Mouse (Mus musculus) liver, embryonic 16.5 days (tissue): ENCODE data around the gene Crk. TPM values are rescaled to one million over a fixed set of nuclear protein-coding genes. Genes with fewer than 3 reads are reported as not detected.
"Not testable (repeated sequence)": the region's sequence is repeated elsewhere in the genome, so short reads cannot be mapped to it uniquely, and the experiment has no call there.

Experiments
- ATAC-seq: fragments of 200-750 bp; cut with Nextera tagmentation; 2 replicates; pipeline ENCODE4 v1.8.0; 2017; ENCODE audit warnings: low read depth, mild to moderate bottlenecking, moderate number of reproducible peaks, moderate library complexity
- H3K27ac ChIP-seq: fragments of 300-500 bp; sonication (generic); 2 replicates; pipeline ENCODE4 v1.5.1; 2014; ENCODE audit warnings: mild to moderate bottlenecking, low read length
- H3K27me3 ChIP-seq: fragments of 300-500 bp; sonication (generic); 2 replicates; pipeline ENCODE4 v1.6.1; 2014; ENCODE audit warnings: low read depth, low read length, mixed read lengths; ENCODE audit not compliant: control insufficient read depth, insufficient read depth
- H3K36me3 ChIP-seq: fragments of 300-500 bp; sonication (generic); 2 replicates; pipeline ENCODE4 v1.6.1; 2014; ENCODE audit warnings: mild to moderate bottlenecking; ENCODE audit not compliant: control insufficient read depth, insufficient read depth
- H3K4me1 ChIP-seq: fragments of 300-500 bp; sonication (generic); 2 replicates; pipeline ENCODE4 v1.6.1; 2014; ENCODE audit warnings: low read depth, low read length, mixed read lengths; ENCODE audit not compliant: control insufficient read depth
- H3K4me2 ChIP-seq: fragments of 300-500 bp; sonication (generic); 2 replicates; pipeline ENCODE4 v1.6.1; 2014; ENCODE audit warnings: low read depth, low read length, mixed read lengths
- H3K4me3 ChIP-seq: fragments of 300-500 bp; sonication (generic); 2 replicates; pipeline ENCODE4 v1.5.1; 2014; ENCODE audit warnings: low read depth, mild to moderate bottlenecking, low read length
- H3K9ac ChIP-seq: fragments of 300-500 bp; sonication (generic); 2 replicates; pipeline ENCODE4 v1.6.1; 2014; ENCODE audit warnings: low read depth, low read length
- H3K9me3 ChIP-seq: fragments of 300-500 bp; sonication (generic); replicated peaks from 2 replicates; pipeline ENCODE4 v1.6.1; 2016; ENCODE audit warnings: low read length; ENCODE audit not compliant: control insufficient read depth
- WGBS: fragments of 180-500 bp; shearing (Covaris S2); extraction: QIAGEN DNeasy Blood & Tissue Kit; methylation state at CpG from one replicate; pipeline ENCODE4 v1.1.7; 2014; ENCODE audit not compliant: insufficient replicate concordance; 5-methylcytosine and 5-hydroxymethylcytosine counted together
- polyA plus RNA-seq: library from polyadenylated mRNA; unstranded; fragments of >200 nt; fragmentation: Nextera tagmentation; extraction: Ambion mirVana; gene quantifications from 2 replicates; pipeline ENCODE4 v1.2.1, GENCODE M21; 2015

Crk gene
- polyA plus RNA-seq, 1 experiment from 2014 or later, result 30.4 TPM

DNA sequence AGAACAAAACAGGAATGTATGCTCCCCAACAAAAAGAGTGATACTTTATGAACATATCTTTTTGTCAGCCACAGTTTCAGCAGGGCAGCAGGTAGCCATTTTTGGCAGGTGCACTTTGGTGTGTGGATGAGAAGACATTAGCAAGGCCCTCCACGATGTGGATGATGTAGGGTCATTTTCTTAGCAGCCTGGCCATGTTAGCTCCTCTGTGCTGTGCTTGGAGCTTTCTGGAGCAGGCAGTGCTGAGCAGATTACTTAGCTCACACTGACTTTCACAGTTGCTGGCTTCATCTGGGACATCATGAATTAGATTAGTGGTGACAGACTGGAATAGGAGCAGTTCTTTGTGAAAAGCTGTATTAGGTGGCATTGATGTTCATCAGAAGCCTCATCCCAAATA is 10.9 kb downstream of the Crk start:
- Histone ChIP-seq H3K9me3 (no peaks in the 10 kb centered on the region), H3K27me3 (no peaks in the 10 kb centered on the region), H3K4me3 (no peak overlapping the region), H3K36me3 (peaks cover 23% of the 10 kb centered on the region), H3K4me2 (no peak overlapping the region), H3K9ac (no peak overlapping the region), H3K4me1 (peaks cover 6% of the 10 kb centered on the region), H3K27ac (no peak overlapping the region)
- WGBS, result 88% methylated on average over 1 of the region's 1 CpGs
- no peak for ATAC-seq

DNA sequence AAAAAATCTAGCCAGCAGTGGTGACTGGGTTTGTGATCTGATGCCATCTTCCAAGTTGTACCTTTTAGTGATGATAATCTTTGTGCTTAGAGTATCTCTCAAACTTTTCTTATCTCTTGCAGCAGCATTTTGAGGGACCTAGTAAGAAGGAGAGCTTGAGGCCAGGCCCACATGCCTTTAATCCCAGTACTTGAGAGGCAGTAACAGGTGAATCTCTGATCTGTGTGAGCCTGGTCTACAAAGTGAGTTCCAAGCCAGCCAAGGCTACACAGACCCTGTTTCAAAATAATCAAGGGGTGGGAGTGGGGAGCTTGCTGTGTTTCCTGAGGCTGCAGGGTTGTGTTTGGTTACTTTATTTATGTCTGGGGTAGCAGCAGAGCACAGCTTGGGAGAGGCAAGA is 12.0 kb downstream of the Crk start:
- peaks cover 24% of the 10 kb centered on the region for H3K36me3 ChIP-seq
- H3K9ac ChIP-seq, result no peak overlapping the region
- H3K4me3 ChIP-seq, result no peak overlapping the region
- H3K4me2 ChIP-seq, result no peak overlapping the region
- H3K27ac ChIP-seq, result no peak overlapping the region
- ATAC-seq, result no peak
- H3K9me3 ChIP-seq, result no peaks in the 10 kb centered on the region
- peaks cover 6% of the 10 kb centered on the region for H3K4me1 ChIP-seq
- no peaks in the 10 kb centered on the region for H3K27me3 ChIP-seq

DNA sequence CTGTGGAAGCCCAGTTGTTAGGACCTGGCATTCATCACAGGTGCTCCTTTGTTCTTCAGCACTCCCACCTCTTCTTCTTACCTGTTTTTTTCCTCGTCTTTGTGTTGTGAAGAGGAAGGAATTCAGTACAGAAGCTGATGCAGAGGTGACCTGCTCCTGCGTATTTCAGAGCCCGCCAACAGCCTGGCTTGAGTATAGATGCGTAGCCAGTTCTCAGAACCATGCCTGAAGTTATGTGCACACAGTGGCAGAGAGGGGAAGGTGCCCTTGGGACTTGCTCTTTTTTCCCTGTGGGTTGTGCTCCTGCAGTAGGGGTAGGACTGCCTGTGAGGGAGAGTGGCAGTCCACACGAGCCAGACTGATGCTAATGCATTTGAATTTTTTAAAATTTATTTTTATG is 14.5 kb downstream of the Crk start:
- no peak overlapping the region for H3K4me2 ChIP-seq
- ATAC-seq, result no peak
- no peaks in the 10 kb centered on the region for H3K27me3 ChIP-seq
- H3K4me1 ChIP-seq, result no peaks in the 10 kb centered on the region; the same call in 1 of the 2 replicates
- 91% methylated on average over 5 of the region's 5 CpGs for WGBS
- H3K9me3 ChIP-seq, result no peaks in the 10 kb centered on the region
- no peak overlapping the region for H3K27ac ChIP-seq
- no peak overlapping the region for H3K4me3 ChIP-seq
- H3K36me3 ChIP-seq, result peaks cover 43% of the 10 kb centered on the region
- no peak overlapping the region for H3K9ac ChIP-seq

DNA sequence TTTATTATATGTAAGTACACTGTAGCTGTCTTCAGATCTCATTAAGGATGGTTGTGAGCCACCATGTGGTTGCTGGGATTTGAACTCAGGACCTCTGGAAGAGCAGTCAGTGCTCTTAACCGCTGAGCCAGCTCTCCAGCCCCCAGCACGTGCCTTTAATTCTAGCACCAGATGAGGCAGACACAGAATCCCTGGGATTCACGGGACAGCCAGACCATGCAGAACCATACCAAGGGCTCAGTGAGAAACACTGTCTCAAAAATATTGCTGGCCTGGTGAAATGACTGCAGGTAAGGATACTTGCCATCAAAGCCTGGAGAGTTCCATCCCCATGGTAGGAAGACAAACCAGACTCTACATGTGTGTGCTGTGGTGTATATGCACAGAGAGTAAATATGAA is 18.4 kb downstream of the Crk start:
- not testable (repeated sequence) for ATAC-seq, H3K4me2 ChIP-seq, H3K4me1 ChIP-seq, H3K27ac ChIP-seq, H3K4me3 ChIP-seq, H3K27me3 ChIP-seq, H3K9me3 ChIP-seq, H3K9ac ChIP-seq
- H3K36me3 ChIP-seq, result peaks cover 60% of the 10 kb centered on the region
- 97% methylated on average over 3 of the region's 3 CpGs for WGBS

DNA sequence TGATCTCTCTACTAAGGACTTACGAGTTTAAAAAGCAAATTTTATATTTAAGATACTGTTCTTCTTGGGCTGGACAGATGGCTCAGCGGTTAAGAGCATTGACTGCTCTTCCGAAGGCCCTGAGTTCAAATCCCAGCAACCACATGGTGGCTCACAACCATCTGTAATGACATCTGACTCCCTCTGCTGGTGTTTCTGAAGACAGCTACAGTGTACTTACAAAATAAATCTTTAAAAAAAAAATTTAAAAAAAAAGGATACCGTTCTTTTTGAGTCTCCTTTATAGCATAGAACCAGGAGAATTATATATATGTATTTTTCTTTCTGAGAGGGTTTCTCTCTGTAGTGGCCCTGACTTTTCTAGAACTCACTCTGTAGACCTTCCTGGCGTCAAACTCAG is 21.5 kb downstream of the Crk start:
- H3K4me1 ChIP-seq, result no peaks in the 10 kb centered on the region
- no peaks in the 10 kb centered on the region for H3K27me3 ChIP-seq
- no peak overlapping the region for H3K4me2 ChIP-seq
- H3K4me3 ChIP-seq, result no peak overlapping the region
- no peaks in the 10 kb centered on the region for H3K9me3 ChIP-seq
- no peak for ATAC-seq
- H3K9ac ChIP-seq, result no peak overlapping the region
- peaks cover 64% of the 10 kb centered on the region for H3K36me3 ChIP-seq
- WGBS, result 84% methylated on average over 5 of the region's 5 CpGs
- no peak overlapping the region for H3K27ac ChIP-seq

DNA sequence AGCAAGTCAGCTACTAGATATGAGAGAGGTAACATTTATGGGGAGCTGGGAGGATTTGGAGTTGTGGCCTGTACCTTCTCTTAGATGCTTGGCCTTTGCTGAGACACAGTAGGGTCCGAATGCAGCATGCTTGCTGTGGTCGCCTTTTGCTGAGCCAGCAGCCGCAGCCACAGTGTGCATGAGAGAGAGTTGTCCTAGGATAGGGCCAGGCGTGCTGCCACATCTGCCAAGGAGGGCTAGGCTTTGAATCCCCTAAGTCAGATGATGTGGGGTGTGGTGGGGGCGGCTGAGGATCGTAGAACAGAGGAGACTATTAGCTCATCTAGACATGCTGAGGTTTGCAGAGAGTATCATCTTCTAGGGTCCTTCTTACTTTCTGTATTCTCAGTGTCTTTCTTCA is 23.7 kb downstream of the Crk start:
- WGBS, result 86% methylated on average over 6 of the region's 6 CpGs
- Histone ChIP-seq H3K9me3 (no peaks in the 10 kb centered on the region), H3K27me3 (no peaks in the 10 kb centered on the region), H3K36me3 (peaks cover 56% of the 10 kb centered on the region), H3K27ac (no peak overlapping the region), H3K9ac (no peak overlapping the region), H3K4me1 (no peaks in the 10 kb centered on the region), H3K4me3 (no peak overlapping the region), H3K4me2 (no peak overlapping the region)
- ATAC-seq, result no peak

DNA sequence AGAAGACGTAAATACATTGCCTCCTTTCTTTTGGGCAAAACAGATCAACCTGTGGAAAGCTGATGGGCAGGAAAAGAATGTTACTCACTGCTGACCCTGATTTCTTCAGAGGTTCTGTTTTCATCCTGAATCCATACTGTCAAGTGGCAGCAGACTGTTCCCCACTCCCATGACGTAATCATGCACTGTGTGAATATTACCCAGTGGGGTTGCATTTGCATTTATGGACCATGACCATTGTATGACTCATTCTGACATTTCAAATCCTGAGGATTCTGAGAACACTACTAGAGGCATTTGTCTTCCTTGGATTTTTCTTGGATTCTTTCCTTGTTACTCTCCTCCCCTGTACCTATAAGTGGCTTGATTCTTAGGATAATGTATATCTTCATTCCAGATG is 24.7 kb downstream of the Crk start:
- Histone ChIP-seq H3K36me3 (peaks cover 48% of the 10 kb centered on the region), H3K4me1 (no peaks in the 10 kb centered on the region), H3K4me2 (no peak overlapping the region), H3K9ac (no peak overlapping the region), H3K27ac (no peak overlapping the region), H3K9me3 (no peaks in the 10 kb centered on the region), H3K4me3 (no peak overlapping the region), H3K27me3 (no peaks in the 10 kb centered on the region)
- no peak for ATAC-seq
- WGBS, result 92% methylated on average over 2 of the region's 2 CpGs

DNA sequence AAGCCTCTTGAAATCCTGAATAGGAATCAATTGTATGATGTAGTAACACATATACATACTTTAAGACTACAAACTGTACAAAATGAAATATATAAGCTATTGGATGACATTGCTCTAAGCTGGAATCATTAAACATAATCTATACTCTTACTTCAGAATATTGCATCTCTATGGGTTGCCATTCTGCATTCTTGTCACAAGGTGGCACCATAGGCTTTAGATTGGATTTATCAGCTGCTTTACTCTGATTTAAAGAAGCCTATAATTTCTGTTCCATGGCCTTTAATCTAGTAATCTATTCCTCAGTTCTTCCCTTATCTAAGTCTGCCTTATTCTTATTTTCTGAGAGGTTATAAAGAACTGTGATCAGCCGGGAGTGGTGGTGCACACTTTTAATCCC is 34.9 kb downstream of the Crk start:
- H3K9me3 ChIP-seq, result no peaks in the 10 kb centered on the region
- H3K27me3 ChIP-seq, result no peaks in the 10 kb centered on the region
- 76% methylated on average over 1 of the region's 1 CpGs for WGBS
- H3K36me3 ChIP-seq, result no peaks in the 10 kb centered on the region
- H3K4me2 ChIP-seq, result no peak overlapping the region
- no peak overlapping the region for H3K27ac ChIP-seq
- no peak for ATAC-seq
- H3K4me1 ChIP-seq, result no peaks in the 10 kb centered on the region
- no peak overlapping the region for H3K9ac ChIP-seq
- H3K4me3 ChIP-seq, result no peak overlapping the region

DNA sequence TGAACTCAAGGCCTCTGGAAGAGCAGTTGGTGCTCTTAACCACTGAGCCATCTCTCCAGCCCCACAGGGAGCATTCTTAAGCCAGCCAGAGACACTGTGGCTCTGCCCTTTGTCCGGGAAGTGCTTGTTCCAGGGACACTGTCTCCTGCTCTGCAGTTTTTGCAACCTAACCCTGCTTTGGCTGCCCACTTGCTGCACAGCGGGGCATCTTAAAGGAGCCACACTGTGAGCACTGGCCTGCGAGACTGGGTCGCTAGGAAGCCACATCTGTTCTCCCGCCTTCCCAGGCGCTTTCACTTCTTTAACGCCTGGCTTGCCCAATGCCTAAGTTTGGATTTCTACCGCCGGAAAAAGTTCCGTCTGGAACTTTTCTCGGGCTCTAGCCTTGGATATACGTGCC is 36.5 kb downstream of the Crk start:
- no peak overlapping the region for H3K4me3 ChIP-seq

More for the DNA sequence above, 36.5 kb downstream of the Crk start:
- 42% methylated on average over 12 of the region's 12 CpGs for WGBS
- no peak overlapping the region for H3K4me2 ChIP-seq
- no peaks in the 10 kb centered on the region for H3K27me3 ChIP-seq
- no peaks in the 10 kb centered on the region for H3K36me3 ChIP-seq
- H3K27ac ChIP-seq, result no peak overlapping the region
- ATAC-seq, result no peak
- no peak overlapping the region for H3K9ac ChIP-seq
- H3K4me1 ChIP-seq, result no peaks in the 10 kb centered on the region
- H3K9me3 ChIP-seq, result no peaks in the 10 kb centered on the region
